Comparison of ENCODE assay signal across 8 mouse cellular contexts in the genomic region with DNA sequence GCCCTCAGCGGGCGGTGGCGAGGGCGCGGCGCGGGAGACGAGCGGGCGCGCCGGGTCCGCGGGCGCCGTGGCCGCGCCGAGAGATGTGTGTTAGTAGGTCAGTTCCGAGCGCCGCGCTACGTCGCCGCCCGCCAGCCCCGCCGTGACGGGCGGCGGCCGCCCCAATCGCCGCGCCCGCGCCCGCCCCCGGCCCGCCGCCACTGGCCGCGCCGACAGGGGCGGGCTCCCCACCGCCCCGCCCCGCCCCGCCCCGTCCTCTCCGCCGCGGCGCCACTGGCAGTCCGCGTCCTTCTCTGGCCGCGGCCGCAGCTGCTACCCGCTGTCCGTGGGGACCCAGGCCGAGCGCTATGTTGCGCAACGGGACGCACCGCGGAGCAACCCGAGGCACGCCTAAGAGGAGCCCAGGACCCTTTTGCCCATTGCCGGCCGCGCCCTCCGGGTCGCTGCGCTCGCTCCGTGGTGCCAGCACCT. TPM values are rescaled to one million over a fixed set of nuclear protein-coding genes. Genes with fewer than 3 reads are reported as not detected.
DNase-seq lines count a peak whose midpoint lies in the region; ATAC-seq and TF ChIP-seq lines count a peak whose summit lies in the region.

A gene (minus strand): TSS at position 123 of the 471 bp plus-strand sequence.

- WGBS in bone marrow, adult 2 months = 1% methylated on average over 77 of the region's 79 CpGs
- under 1% methylated on average over 45 of the region's 79 CpGs for WGBS in hindbrain, embryonic 12.5 days

- no peaks in the 10 kb centered on the region for H3K36me3 ChIP-seq in ES-E14 (ENCODE audit: control insufficient read depth, insufficient read depth, low read length, poor library complexity, severe bottlenecking)
- H3K36me3 ChIP-seq in hindbrain, embryonic 12.5 days = no peaks in the 10 kb centered on the region

- H3K4me3 ChIP-seq in ES-E14 (ENCODE audit: insufficient read depth in 1 of 2, low read depth in 1 of 2, low read length in 2 of 2, poor library complexity in 1 of 2, severe bottlenecking in 1 of 2) = peak within 1 kb of the TSS; percentile 96 to 98
- peak within 1 kb of the TSS; percentile 68 for H3K4me3 ChIP-seq in bone marrow, adult 2 months (replicated peaks; ENCODE audit: control insufficient read depth, low read depth, low read length)
- peak within 1 kb of the TSS; percentile 84 for H3K4me3 ChIP-seq in hindbrain, embryonic 12.5 days

- peak; percentile 86 for ATAC-seq in hindbrain, embryonic 12.5 days (ENCODE audit: low FRiP score)

- peaks cover 0 to 2% of the 10 kb centered on the region in 2 experiments; a peak in 2 of 4 replicates for H3K4me1 ChIP-seq in ES-E14 (ENCODE audit: control insufficient read depth in 2 of 2, insufficient read depth in 2 of 2, low read length in 2 of 2, poor library complexity in 1 of 2)
- no peaks in the 10 kb centered on the region; the same call in 1 of the 2 replicates for H3K4me1 ChIP-seq in bone marrow, adult 2 months (ENCODE audit: control insufficient read depth, insufficient read depth, low read length)
- peaks cover 27% of the 10 kb centered on the region for H3K4me1 ChIP-seq in hindbrain, embryonic 12.5 days

- in situ Hi-C loops in ES-E14 (cut with MboI; ENCODE audit: low sequenced_read_pairs in 2 of 2, unreplicated experiment in 2 of 2) = loop anchor here (10.0 to 25.0 kb wide), 3 partner anchors 146 to 269 kb away; no protein-coding TSS in a partner anchor

- H3K27me3 ChIP-seq in hindbrain, embryonic 12.5 days = peaks cover 6% of the 10 kb centered on the region; the same call in 1 of the 2 replicates

- H3K4me2 ChIP-seq in hindbrain, embryonic 12.5 days (replicated peaks) = peak within 1 kb of the TSS; percentile 94

- TF ChIP-seq CTCF in bone marrow, adult 2 months (IDR thresholded peaks at IDR 0.05; ENCODE audit: control insufficient read depth, insufficient read depth, low read length) = no peak

- H3K9me3 ChIP-seq in ES-E14 (ENCODE audit: control insufficient read depth, insufficient read depth, low read depth, low read length) = no peaks in the 10 kb centered on the region
- no peaks in the 10 kb centered on the region for H3K9me3 ChIP-seq in hindbrain, embryonic 12.5 days (replicated peaks)

- TF ChIP-seq POLR2A in bone marrow, adult 2 months (IDR thresholded peaks at IDR 0.05; ENCODE audit: borderline replicate concordance, control insufficient read depth, low read depth, low read length) = peak; percentile 90; the same call in 1 of the 2 replicates

- no peak within 1 kb of the TSS for H3K27ac ChIP-seq in ES-E14 (ENCODE audit: insufficient read depth, low read depth, low read length, poor library complexity, severe bottlenecking)
- peak within 1 kb of the TSS; percentile 97 for H3K27ac ChIP-seq in bone marrow, adult 2 months (ENCODE audit: control insufficient read depth, insufficient read depth, low read depth, low read length, poor library complexity)
- H3K27ac ChIP-seq in hindbrain, embryonic 12.5 days = peak within 1 kb of the TSS; percentile 97

- peak within 1 kb of the TSS; percentile 77 for H3K9ac ChIP-seq in ES-E14 (ENCODE audit: insufficient read depth, low read depth, low read length, poor library complexity, severe bottlenecking)
- peak within 1 kb of the TSS; percentile 89 for H3K9ac ChIP-seq in hindbrain, embryonic 12.5 days

- DNase-seq in ES-E14 (ENCODE audit: low read depth, low spot score) = no peak
- DNase-seq in frontal cortex, postnatal 14 days (ENCODE audit: low spot score in 2 of 2) = peak; percentile 58 to 67
- DNase-seq in layer of hippocampus, postnatal 36 days = peak in 1 of 2 experiments; percentile 80
- peak; percentile 81 for DNase-seq in lung, postnatal 14 days
- peak; percentile 44 for DNase-seq in ovary, postnatal 10 days (ENCODE audit: low spot score)
- DNase-seq in yolk sac, embryonic 10.5 days (ENCODE audit: low spot score) = peak; percentile 86

TF ChIP-seq in ES-E14, 5 proteins besides CTCF, POLR2A, EP300 and RAD21:
- TF ChIP-seq HCFC1 (IDR thresholded peaks at IDR 0.05; ENCODE audit: borderline replicate concordance, insufficient read depth, low read length) (no peak), MAFK (IDR thresholded peaks at IDR 0.05; ENCODE audit: insufficient read depth, low read depth, low read length) (no peak), ZNF384 (IDR thresholded peaks at IDR 0.05; ENCODE audit: low read depth, low read length) (no peak), ZC3H11A (IDR thresholded peaks at IDR 0.05; ENCODE audit: borderline replicate concordance, low read depth, low read length) (no peak), CHD2 (IDR thresholded peaks at IDR 0.05; ENCODE audit: low read depth, low read length) (no peak)

RNA-seq across cellular contexts. Expression of the gene that starts here (rescaled TPM):
- 3.9 and 5.8 TPM in 2 replicates for total RNA-seq in ES-E14 (2012; rRNA removed)
- polyA plus RNA-seq in bone marrow, adult 2 months (2011; ENCODE audit: insufficient read depth, insufficient read length, low replicate concordance, missing spikeins) = 2.1 and 6.2 TPM in 2 replicates
- 39.6 and 44.7 TPM in 2 replicates for polyA plus RNA-seq in hindbrain, embryonic 12.5 days (2016; fragmentation: Nextera tagmentation; extraction: Ambion mirVana)
- total RNA-seq in layer of hippocampus, postnatal 36 days (2021) = 10 to 100 TPM; 19.0 to 19.5 TPM
